Mouse (Mus musculus) ES-E14 (cell line): ENCODE data around the gene Amer3. TPM values are rescaled to one million over a fixed set of nuclear protein-coding genes. Genes with fewer than 3 reads are reported as not detected.
A peak's percentile ranks its signal among the peaks of the same experiment; 100 is the strongest.

ENCODE experiments used
- DNase-seq: peaks from one replicate; pipeline ENCODE4 v3.0.0-alpha.2; 2013; ENCODE audit warnings: low read depth, low spot score
- H3K27ac ChIP-seq: 2 replicates; pipeline ENCODE4 v1.5.1; 2012; ENCODE audit warnings: low read depth, mild to moderate bottlenecking, low read length, moderate library complexity, mixed read lengths; ENCODE audit not compliant: poor library complexity, insufficient read depth, severe bottlenecking
- H3K36me3 ChIP-seq: 2 replicates; pipeline ENCODE4 v1.6.1; 2012; ENCODE audit warnings: mild to moderate bottlenecking, low read length, moderate library complexity, mixed read lengths; ENCODE audit not compliant: control insufficient read depth, poor library complexity, insufficient read depth, severe bottlenecking
- H3K4me1 ChIP-seq, 2 experiments: fragments of 150-350 bp in 1 of 2; sonication (generic) in 1 of 2; 2 replicates each; pipeline ENCODE4 v1.6.1; 2012; ENCODE audit warnings: low read length in 2 of 2, mild to moderate bottlenecking in 1 of 2, mixed read lengths in 1 of 2; ENCODE audit not compliant: control insufficient read depth in 2 of 2, insufficient read depth in 2 of 2, poor library complexity in 1 of 2
- H3K4me3 ChIP-seq, 2 experiments: fragments of 150-350 bp in 1 of 2; sonication (generic) in 1 of 2; 2 replicates each; pipeline ENCODE4 v1.5.1; 2012; ENCODE audit warnings: low read length in 2 of 2, low read depth in 1 of 2, mild to moderate bottlenecking in 1 of 2, mixed read lengths in 1 of 2; ENCODE audit not compliant: insufficient read depth in 1 of 2, poor library complexity in 1 of 2, severe bottlenecking in 1 of 2
- H3K9ac ChIP-seq: 2 replicates; pipeline ENCODE4 v1.6.1; 2012; ENCODE audit warnings: low read depth, mild to moderate bottlenecking, low read length, mixed read lengths; ENCODE audit not compliant: poor library complexity, insufficient read depth, severe bottlenecking
- H3K9me3 ChIP-seq: fragments of 150-350 bp; sonication (generic); 2 replicates; pipeline ENCODE4 v1.6.1; 2012; ENCODE audit warnings: low read depth, mild to moderate bottlenecking, low read length; ENCODE audit not compliant: control insufficient read depth, insufficient read depth
- CHD2 ChIP-seq: IDR thresholded peaks from 2 replicates; pipeline ENCODE4 v1.6.1; 2014; ENCODE audit warnings: mild to moderate bottlenecking, low read depth, low read length, inconsistent platforms
- HCFC1 ChIP-seq: IDR thresholded peaks from 2 replicates; pipeline ENCODE4 v1.6.1; 2012; ENCODE audit warnings: low read length, inconsistent platforms, borderline replicate concordance; ENCODE audit not compliant: insufficient read depth
- MAFK ChIP-seq: IDR thresholded peaks from 2 replicates; pipeline ENCODE4 v1.6.1; 2014; ENCODE audit warnings: mild to moderate bottlenecking, low read depth, low read length, inconsistent platforms; ENCODE audit not compliant: insufficient read depth
- ZC3H11A ChIP-seq: IDR thresholded peaks from 2 replicates; pipeline ENCODE4 v1.6.1; 2012; ENCODE audit warnings: low read depth, mild to moderate bottlenecking, inconsistent platforms, low read length, borderline replicate concordance
- ZNF384 ChIP-seq: IDR thresholded peaks from 2 replicates; pipeline ENCODE4 v1.6.1; 2012; ENCODE audit warnings: low read depth, low read length, inconsistent platforms
- in situ Hi-C, 2 experiments: fragments of 600-800 bp; cut with MboI; formaldehyde crosslinking; loops; one replicate each; pipeline ENCODE4 v1.15.1; 2025; ENCODE audit warnings: low sequenced_read_pairs in 2 of 2, inconsistent platforms in 1 of 2; ENCODE audit not compliant: unreplicated experiment in 2 of 2
- total RNA-seq: library from RNA; depleted of rRNA; stranded (reverse); fragments of 300-350 nt; gene quantifications from 2 replicates; pipeline ENCODE4 v1.2.3, GENCODE M21; 2012

Gene Amer3
- total RNA-seq, 1 experiment = not detected

DNA sequence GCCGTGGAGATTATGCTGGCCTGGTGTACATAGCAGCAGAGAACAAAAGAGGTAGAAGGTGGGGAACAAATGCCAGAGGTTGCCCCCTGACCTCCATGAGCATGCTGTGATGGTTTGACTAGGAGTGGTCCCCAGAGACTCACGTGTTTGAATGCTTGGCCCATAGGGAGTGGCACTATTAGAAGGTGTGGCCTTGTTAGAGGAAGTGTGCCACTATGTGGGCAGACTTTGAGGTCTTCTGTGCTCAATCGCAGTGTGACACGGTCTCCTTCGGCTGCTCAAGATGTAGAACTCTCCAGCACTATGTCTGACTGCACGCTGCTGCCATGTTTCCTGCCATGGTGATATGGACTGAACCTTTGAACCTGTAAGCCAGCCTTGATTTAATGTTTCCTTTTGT, 6.2 kb upstream of the Amer3 start:
- DNase-seq = no peak
- Histone ChIP-seq H3K27ac (no peak overlapping the region), H3K4me1 (peaks cover 3 to 4% of the 10 kb centered on the region in 2 experiments; a peak in 2 of 4 replicates), H3K9me3 (no peaks in the 10 kb centered on the region), H3K4me3 (no peak overlapping the region), H3K9ac (no peak overlapping the region), H3K36me3 (no peaks in the 10 kb centered on the region)
- no peak for TF ChIP-seq ZC3H11A
- no peak for TF ChIP-seq ZNF384
- TF ChIP-seq HCFC1 = no peak
- TF ChIP-seq MAFK = no peak
- no peak for TF ChIP-seq CHD2
- in situ Hi-C loops = no loop called here

DNA sequence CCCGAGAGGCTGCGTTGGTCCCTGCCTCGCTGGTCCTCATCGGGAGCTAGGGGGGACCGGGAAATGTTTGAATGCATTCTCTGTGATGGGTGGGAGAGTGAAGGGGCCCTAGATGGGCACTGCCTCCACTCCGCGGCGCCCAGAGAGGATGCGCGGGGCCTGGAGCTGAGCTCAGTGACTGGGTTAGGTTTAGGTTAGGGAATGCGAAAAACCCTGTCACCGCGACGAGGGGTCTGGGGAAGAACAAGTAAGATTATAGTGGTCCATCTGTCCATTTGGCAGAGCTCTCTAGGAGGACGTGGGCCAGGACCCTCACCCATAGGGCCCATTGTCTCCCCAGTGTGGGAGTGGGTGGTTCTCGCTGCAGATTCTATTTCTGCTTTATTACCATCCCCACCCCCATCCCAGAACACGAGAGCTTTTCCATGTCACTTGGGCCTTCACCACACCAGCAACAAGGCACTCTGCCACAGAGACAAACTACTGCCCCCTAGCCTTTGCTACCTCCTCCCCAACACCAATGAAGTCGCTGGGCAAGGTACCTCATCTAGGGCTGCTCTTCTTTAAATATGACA, 412 bp downstream of the Amer3 start:
- no peak for DNase-seq

GRCm38 (mm10) chr1:34582218-34582617, 2.8 kb downstream of the Amer3 start:
- no peaks in the 10 kb centered on the region for H3K36me3 ChIP-seq
- in situ Hi-C loops = no loop called here
- H3K9ac ChIP-seq = no peak overlapping the region
- no peak overlapping the region for H3K27ac ChIP-seq
- H3K4me1 ChIP-seq = peaks cover 0 to 3% of the 10 kb centered on the region in 2 experiments; a peak in 2 of 4 replicates
- H3K4me3 ChIP-seq = no peak overlapping the region
- DNase-seq = no peak
- TF ChIP-seq ZNF384 = no peak
- TF ChIP-seq ZC3H11A = no peak
- TF ChIP-seq CHD2 = no peak
- no peak for TF ChIP-seq MAFK
- TF ChIP-seq HCFC1 = no peak
- H3K9me3 ChIP-seq = no peaks in the 10 kb centered on the region

More for the DNA sequence above, 412 bp downstream of the Amer3 start:
- H3K9ac ChIP-seq = peak overlapping the region; percentile 38; the same call in 1 of the 2 replicates
- H3K27ac ChIP-seq = no peak overlapping the region
- in situ Hi-C loops = no loop called here
- peak overlapping the region; percentile 73 to 78 for H3K4me3 ChIP-seq
- TF ChIP-seq ZNF384 (no peak), MAFK (no peak), CHD2 (no peak), HCFC1 (no peak), ZC3H11A (no peak)
- no peaks in the 10 kb centered on the region for H3K36me3 ChIP-seq
- H3K9me3 ChIP-seq = no peaks in the 10 kb centered on the region
- peaks cover 0 to 3% of the 10 kb centered on the region in 2 experiments; a peak in 2 of 4 replicates for H3K4me1 ChIP-seq

- Histone ChIP-seq H3K4me1 (peaks cover 0 to 3% of the 10 kb centered on the region in 2 experiments; a peak in 2 of 4 replicates), H3K9ac (no peak overlapping the region), H3K27ac (no peak overlapping the region), H3K4me3 (no peak overlapping the region), H3K9me3 (no peaks in the 10 kb centered on the region), H3K36me3 (no peaks in the 10 kb centered on the region)
- in situ Hi-C loops = no loop called here
- TF ChIP-seq HCFC1 (no peak), CHD2 (no peak), MAFK (no peak), ZNF384 (no peak), ZC3H11A (no peak)
- no peak for DNase-seq
Observed at GRCm38 (mm10) chr1:34583821-34584263, 4.4 kb downstream of the Amer3 start.
